Mouse (Mus musculus): Measurements from ENCODE around the gene Gm10770.
"Not testable (repeated sequence)": the region's sequence is repeated elsewhere in the genome, so short reads cannot be mapped to it uniquely, and the experiment has no call there.

The Gm10770 gene

DNA sequence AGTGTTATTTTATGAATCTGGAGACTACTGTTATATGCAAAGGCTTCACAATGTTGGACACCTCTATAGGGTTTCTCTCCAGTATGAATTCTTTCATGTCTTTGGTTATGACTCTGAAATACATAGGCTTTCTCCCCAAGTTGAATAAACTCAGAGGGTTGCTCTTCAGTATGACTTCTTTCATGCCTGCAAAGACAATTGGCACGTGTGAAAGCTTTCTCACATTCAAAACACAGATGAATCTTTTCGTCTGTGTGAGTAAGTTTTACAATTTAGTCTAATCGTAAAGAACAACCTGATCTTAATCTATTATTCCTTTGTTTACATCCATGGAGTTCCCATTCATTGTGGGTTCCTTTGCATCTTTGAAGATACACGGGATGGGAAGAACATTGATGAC lies at the start of gene Gm10770:
Gm10770 (minus strand) TSS at position 101 of the 400 bp plus-strand sequence.
- not testable (repeated sequence) for DNase-seq (ENCODE audit: low spot score in 2 of 2)

DNA sequence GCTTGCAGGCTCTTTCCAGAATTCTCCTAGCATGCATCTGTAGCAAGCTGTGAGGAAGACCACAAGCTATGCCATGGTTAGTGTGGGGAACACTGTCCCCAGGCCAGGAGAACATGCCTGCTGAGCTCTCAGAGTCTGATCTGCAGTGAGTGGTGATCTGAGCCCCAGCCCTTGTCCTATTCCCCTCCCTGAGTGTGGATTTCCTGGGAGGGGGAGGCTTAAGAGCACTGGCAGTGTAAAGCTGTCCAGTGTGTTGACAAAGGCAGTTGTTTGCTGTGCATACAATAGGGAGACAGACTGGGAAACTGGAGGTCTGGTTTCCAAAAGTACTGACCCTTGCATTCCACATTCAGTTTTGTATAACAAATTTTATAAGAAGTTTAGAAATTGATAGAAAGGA lies 43.8 kb upstream of the Gm10770 start:
- DNase-seq (ENCODE audit: low spot score in 2 of 2), result not testable (repeated sequence)

DNA sequence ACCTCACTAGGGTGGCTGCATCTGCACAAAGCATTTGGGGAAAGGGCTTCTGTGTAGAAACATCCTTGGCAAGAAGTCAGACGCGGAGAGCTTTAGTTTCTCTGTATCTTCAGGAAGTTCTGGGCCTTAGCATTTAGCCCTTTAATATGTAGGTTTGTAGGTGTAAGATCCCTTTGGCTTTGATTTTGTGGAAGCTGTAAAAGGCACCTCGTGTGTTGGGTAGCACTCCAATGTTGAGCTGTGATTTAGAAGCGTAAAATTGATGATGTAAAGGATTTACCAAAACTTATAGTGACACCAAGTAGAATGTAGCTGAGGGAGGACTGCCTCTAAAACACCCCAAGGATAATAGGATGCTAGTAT lies 38.9 kb upstream of the Gm10770 start:
- DNase-seq (ENCODE audit: low spot score in 2 of 2), result not testable (repeated sequence)

DNA sequence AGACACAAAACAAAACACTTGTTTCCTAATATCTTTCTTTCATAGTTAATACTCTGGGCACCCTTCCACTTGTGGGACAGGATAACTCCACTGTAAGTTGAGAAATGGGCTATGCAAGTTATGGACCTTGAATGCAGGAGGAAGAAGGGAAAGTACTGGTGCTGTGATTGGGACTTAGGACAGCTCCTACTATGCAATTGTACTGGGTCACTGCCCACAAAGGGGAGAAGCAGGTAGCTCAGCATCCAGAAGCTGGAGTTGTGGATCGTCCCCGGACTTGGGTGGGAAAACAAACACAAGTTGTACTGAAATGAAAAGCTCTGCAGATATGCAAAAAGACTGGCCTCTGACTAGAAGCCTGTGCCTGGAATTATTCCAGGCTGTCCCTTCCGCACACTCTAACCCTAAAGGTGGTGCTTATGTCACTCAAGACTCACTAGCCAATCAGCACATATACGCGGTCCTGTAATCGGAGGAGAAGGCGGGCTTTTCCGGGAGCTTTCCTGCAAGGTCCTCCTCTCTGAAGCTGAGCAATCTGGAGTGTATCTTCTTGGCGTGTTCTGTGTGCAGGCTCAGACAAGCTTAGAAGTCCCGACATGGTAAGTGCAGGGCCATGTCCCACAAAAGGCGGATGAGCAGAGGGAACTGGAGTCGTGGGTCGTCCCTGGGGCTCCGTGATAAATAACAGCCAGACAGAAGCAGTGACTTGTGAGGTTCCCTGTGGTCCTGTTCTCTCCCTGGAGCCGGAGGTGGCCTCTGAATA lies 38.3 kb upstream of the Gm10770 start, which contains the start of gene Zfp937:
Zfp937 (plus strand) TSS at position 474 of the 763 bp plus-strand sequence.
- peak; percentile 82 to 87 for DNase-seq (ENCODE audit: low spot score in 2 of 2)

DNA sequence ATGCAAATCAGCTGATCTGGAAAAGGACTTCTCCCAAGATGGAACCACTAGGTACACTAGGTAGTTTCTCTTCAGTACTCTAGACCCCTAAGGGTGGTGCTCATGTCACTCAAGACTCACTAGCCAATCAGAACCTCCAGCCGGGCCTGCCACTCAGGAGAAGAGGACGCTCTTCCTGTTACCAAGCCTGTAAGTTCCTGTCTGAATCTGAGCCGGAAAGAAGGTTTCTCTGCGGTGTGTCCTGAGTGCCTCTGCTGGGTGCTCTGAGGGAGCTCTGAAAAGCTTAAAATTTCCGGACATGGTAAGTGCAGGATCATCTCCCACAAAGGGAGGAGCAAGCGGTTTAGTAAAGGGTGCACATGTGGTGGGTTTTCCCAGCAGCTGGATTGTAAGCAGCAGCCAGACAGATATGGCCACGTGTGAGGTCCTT lies 2.1 kb upstream of the Gm10770 start, which contains the start of gene Gm14139:
Gm14139 (plus strand) TSS at position 186 of the 430 bp plus-strand sequence.
- not testable (repeated sequence) for DNase-seq (ENCODE audit: low spot score in 2 of 2)

DNA sequence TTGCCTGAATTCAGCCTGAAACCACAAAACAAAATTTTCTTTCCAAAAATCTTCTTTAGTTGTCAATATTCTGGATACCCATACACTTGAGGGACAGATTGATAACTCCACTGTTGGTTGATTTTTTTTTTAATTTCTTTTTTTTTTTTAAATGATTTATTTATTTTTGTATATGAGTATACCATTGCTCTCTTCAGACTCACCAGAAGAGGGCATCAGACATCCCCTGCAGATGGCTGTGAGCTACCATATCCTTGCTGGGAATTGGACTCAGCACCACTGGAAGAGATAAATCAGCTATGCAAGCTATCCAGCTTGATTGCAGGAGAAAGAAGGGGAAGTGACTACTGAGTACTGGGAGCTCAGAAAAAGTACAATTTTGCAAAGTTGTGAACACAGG lies 1.6 kb upstream of the Gm10770 start:
- DNase-seq (ENCODE audit: low spot score in 2 of 2), result not testable (repeated sequence)

DNA sequence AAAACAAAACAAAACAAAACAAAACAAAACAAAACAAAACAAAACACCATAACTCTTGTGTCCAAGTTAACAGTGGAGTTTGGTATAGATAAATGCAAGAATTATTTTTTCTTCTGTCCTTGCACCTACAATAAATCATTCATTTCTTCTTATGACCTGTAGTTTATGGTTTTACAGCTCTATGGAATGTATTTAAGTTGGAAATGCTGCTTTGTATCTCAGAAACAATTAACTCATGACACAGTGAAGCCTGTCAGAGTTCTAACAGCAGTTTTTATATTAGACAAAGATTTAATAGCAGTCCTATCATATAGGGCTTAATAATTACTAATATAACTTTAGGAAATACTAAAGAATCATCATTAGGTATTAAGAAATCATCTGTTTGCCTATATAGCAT lies 5.6 kb downstream of the Gm10770 start:
- DNase-seq (ENCODE audit: low spot score in 2 of 2), result no peak

DNA sequence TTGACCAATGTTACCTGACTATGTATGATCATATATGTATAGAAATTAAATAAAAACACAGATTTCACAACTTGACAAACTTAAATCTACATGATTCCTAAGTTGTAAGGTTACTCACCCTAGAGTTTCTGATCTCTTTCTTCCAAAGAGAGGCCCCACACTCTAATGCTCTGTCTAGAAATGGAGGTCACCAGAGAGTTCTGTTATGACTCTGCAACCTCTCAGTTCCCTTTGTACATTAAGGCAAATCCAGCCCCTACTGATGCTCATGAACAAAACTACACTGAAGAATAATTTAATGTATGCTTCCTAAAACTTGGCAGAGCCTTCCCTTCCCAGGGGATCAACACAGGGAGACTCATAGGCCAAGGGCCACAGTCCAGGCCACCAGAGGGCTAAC lies 12.8 kb downstream of the Gm10770 start:
- no peak for DNase-seq (ENCODE audit: low spot score in 2 of 2)

DNA sequence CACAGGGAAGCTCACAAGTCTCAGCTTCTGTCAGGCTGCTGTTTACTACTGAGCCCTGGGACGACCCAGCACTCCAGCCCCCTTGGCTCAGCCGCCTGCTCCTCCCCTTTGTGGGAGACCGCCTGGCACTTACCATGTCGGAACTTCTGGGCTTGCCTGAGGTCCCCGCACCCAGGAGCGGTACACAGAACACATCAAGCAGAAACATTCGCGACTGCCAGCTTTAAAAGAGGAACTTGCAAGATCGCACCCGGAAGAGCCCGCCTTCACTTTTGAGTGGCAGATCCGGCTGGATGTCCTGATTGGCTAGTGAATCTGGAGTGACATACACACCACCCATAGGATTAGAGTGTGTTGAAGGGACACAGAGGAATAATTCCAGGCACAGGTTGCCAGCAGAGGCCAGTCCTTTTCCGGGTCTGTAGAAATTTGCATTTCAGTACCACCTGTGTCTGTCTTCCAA lies 43.0 kb downstream of the Gm10770 start, which contains the start of gene Zfp120:
Zfp120 (minus strand) TSS at position 274 of the 463 bp plus-strand sequence.
- peak; percentile 85 to 94 for DNase-seq (ENCODE audit: low spot score in 2 of 2)

DNA sequence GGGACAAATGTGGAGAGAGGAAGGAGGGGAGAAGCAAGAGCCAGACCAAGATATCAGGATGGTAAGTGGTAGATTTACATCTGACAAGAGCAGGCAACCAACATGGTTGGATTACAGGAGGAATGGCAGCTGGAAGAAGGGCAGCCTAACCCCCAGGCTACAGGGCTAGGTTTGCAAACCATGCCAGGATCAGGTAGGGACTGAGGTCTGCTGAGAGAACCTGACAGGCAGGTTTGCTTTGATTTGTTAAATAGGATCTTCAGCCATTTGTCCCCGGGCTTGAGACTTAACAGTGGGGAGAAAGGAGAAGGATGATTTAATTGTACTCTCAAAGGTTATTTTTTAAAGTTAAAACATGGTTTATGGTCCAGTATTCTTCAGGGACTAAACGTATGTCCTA lies 46.7 kb downstream of the Gm10770 start:
- DNase-seq (ENCODE audit: low spot score in 2 of 2), result no peak

DNA sequence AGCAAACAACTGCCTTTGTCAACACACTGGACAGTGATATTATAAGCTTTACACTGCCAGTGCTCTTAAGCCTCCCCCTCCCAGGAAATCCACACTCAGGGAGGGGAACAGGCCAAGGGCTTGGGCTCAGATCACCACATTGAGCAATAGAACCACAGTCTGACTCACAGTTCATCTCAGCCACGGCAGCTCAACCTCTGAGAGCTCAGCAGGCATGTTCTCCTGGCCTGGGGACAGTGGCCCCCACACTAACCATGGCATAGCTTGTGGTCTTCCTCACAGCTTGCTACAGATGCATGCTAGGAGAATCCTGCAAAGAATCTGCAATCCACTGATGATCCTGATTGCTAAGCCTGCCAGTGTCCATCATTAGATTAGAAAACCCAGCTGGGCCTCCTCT lies 47.5 kb downstream of the Gm10770 start:
- not testable (repeated sequence) for DNase-seq (ENCODE audit: low spot score in 2 of 2)

Data from right cerebral cortex, adult 2 months (tissue).